Mouse (Mus musculus) stomach, postnatal 0 days (tissue): ENCODE measurements at regions not wholly inside any gene's neighbourhood (a gene's known extent, or its start where the extent isn't known, plus 50 kb on each side); places are given as distances from the start of the nearest gene placed in this dataset.
A peak's percentile ranks its signal among the peaks of the same experiment; 100 is the strongest.

Source experiments
- ATAC-seq: fragments of 200-750 bp; cut with Nextera tagmentation; 2 replicates; pipeline ENCODE4 v1.8.0; 2017; ENCODE audit not compliant: low FRiP score, low TSS enrichment
- DNase-seq: peaks from one replicate; pipeline ENCODE4 v3.0.0-alpha.2; 2016; ENCODE audit warnings: low spot score
- H3K27ac ChIP-seq: fragments of 300-500 bp; sonication (generic); replicated peaks from 2 replicates; pipeline ENCODE4 v1.5.1; 2014; ENCODE audit warnings: mild to moderate bottlenecking, control low read depth
- H3K27me3 ChIP-seq: fragments of 300-500 bp; sonication (generic); 2 replicates; pipeline ENCODE4 v1.6.1; 2014; ENCODE audit warnings: low read length; ENCODE audit not compliant: control insufficient read depth, insufficient read depth
- H3K36me3 ChIP-seq: fragments of 300-500 bp; sonication (generic); 2 replicates; pipeline ENCODE4 v1.6.1; 2014; ENCODE audit warnings: low read length, mixed read lengths; ENCODE audit not compliant: control insufficient read depth, insufficient read depth
- H3K4me1 ChIP-seq: fragments of 300-500 bp; sonication (generic); replicated peaks from 2 replicates; pipeline ENCODE4 v1.6.1; 2014; ENCODE audit warnings: antibody characterized with exemption; ENCODE audit not compliant: control insufficient read depth, insufficient read depth
- H3K4me2 ChIP-seq: fragments of 300-500 bp; sonication (generic); replicated peaks from 2 replicates; pipeline ENCODE4 v1.6.1; 2014; ENCODE audit warnings: low read depth, mild to moderate bottlenecking, control low read depth, moderate library complexity
- H3K4me3 ChIP-seq: fragments of 300-500 bp; sonication (generic); 2 replicates; pipeline ENCODE4 v1.5.1; 2014; ENCODE audit warnings: low read depth, low read length, control low read depth
- H3K9ac ChIP-seq: fragments of 300-500 bp; sonication (generic); 2 replicates; pipeline ENCODE4 v1.6.1; 2014; ENCODE audit warnings: mild to moderate bottlenecking, low read length, control low read depth, mixed read lengths
- H3K9me3 ChIP-seq: fragments of 300-500 bp; sonication (generic); 2 replicates; pipeline ENCODE4 v1.6.1; 2016; ENCODE audit warnings: low read length; ENCODE audit not compliant: control insufficient read depth
- CTCF ChIP-seq: IDR thresholded peaks from 2 replicates; pipeline ENCODE4 v1.5.1; 2016; ENCODE audit warnings: antibody characterized with exemption, low read depth, mild to moderate bottlenecking, moderate library complexity
- EP300 ChIP-seq: optimal IDR thresholded peaks from 2 replicates; pipeline ENCODE3; 2016; ENCODE audit warnings: antibody characterized with exemption
- WGBS: fragments of 180-500 bp; shearing (Covaris S2); extraction: QIAGEN DNeasy Blood & Tissue Kit; methylation state at CpG from one replicate; pipeline ENCODE4 v1.1.7; 2014; 5-methylcytosine and 5-hydroxymethylcytosine counted together

- WGBS: 66% methylated on average over 11 of the region's 11 CpGs
- H3K4me3 ChIP-seq: no peak overlapping the region
These were observed 251.4 kb upstream of the Sulf2 start for GRCm38 (mm10) chr2:166406826-166407225.

GRCm38 (mm10) chr2:166403319-166403718 is 247.9 kb upstream of the Sulf2 start:
- H3K9me3 ChIP-seq: no peaks in the 10 kb centered on the region
- H3K36me3 ChIP-seq: no peaks in the 10 kb centered on the region
- no peak overlapping the region for H3K9ac ChIP-seq
- H3K4me3 ChIP-seq: no peak overlapping the region
- H3K4me2 ChIP-seq: no peak overlapping the region
- no peaks in the 10 kb centered on the region for H3K27me3 ChIP-seq
- no peak overlapping the region for H3K27ac ChIP-seq
- TF ChIP-seq CTCF (peak; percentile 17; the same call in 1 of the 2 replicates), EP300 (no peak)
- DNase-seq: peak; percentile 35
- no peak for ATAC-seq
- 0 out of 2 replicates have a peak, but pooled peaks cover 3% of the 10 kb centered on the region for H3K4me1 ChIP-seq
- WGBS: 58% methylated on average over 10 of the region's 10 CpGs

More at GRCm38 (mm10) chr2:166406826-166407225, 251.4 kb upstream of the Sulf2 start:
- no peaks in the 10 kb centered on the region for H3K9me3 ChIP-seq
- H3K36me3 ChIP-seq: no peaks in the 10 kb centered on the region
- H3K27me3 ChIP-seq: no peaks in the 10 kb centered on the region
- ATAC-seq: no peak
- H3K4me2 ChIP-seq: no peak overlapping the region
- no peak for TF ChIP-seq CTCF
- no peak for TF ChIP-seq EP300
- no peak for DNase-seq
- H3K9ac ChIP-seq: no peak overlapping the region
- no peaks in the 10 kb centered on the region for H3K4me1 ChIP-seq
- no peak overlapping the region for H3K27ac ChIP-seq

- ATAC-seq (no peak), DNase-seq (no peak)
- Histone ChIP-seq H3K4me1 (0 out of 2 replicates have a peak, but pooled peaks cover 3% of the 10 kb centered on the region), H3K27me3 (no peaks in the 10 kb centered on the region), H3K9me3 (no peaks in the 10 kb centered on the region), H3K27ac (no peak overlapping the region), H3K36me3 (no peaks in the 10 kb centered on the region), H3K4me3 (no peak overlapping the region), H3K4me2 (no peak overlapping the region), H3K9ac (no peak overlapping the region)
- WGBS: 71% methylated on average over 3 of the region's 3 CpGs
- no peak for TF ChIP-seq CTCF
- no peak for TF ChIP-seq EP300
These were observed 246.4 kb upstream of the Sulf2 start for GRCm38 (mm10) chr2:166401860-166402259.

- Histone ChIP-seq H3K27me3 (no peaks in the 10 kb centered on the region), H3K9me3 (no peaks in the 10 kb centered on the region), H3K9ac (no peak overlapping the region), H3K27ac (no peak overlapping the region; the same call in 1 of the 2 replicates), H3K4me2 (no peak overlapping the region), H3K4me1 (0 out of 2 replicates have a peak, but pooled peaks cover 3% of the 10 kb centered on the region), H3K36me3 (no peaks in the 10 kb centered on the region), H3K4me3 (no peak overlapping the region)
- DNase-seq (no peak), ATAC-seq (no peak)
- TF ChIP-seq CTCF (no peak), EP300 (no peak)
- WGBS: 62% methylated on average over 10 of the region's 10 CpGs
These were observed 244.8 kb upstream of the Sulf2 start for GRCm38 (mm10) chr2:166400304-166400703.

GRCm38 (mm10) chr2:166399140-166399830 is 243.8 kb upstream of the Sulf2 start:
- DNase-seq (peak; percentile 33), ATAC-seq (peak; percentile 55; the same call in 1 of the 2 replicates)
- no peak overlapping the region for H3K4me2 ChIP-seq
- no peaks in the 10 kb centered on the region for H3K9me3 ChIP-seq
- no peak for TF ChIP-seq CTCF
- TF ChIP-seq EP300: no peak
- 0 out of 2 replicates have a peak, but pooled peaks cover 3% of the 10 kb centered on the region for H3K4me1 ChIP-seq
- H3K27me3 ChIP-seq: no peaks in the 10 kb centered on the region
- WGBS: 21% methylated on average over 6 of the region's 6 CpGs
- H3K27ac ChIP-seq: peak overlapping the region; percentile 58
- no peak overlapping the region for H3K4me3 ChIP-seq
- no peak overlapping the region for H3K9ac ChIP-seq
- H3K36me3 ChIP-seq: no peaks in the 10 kb centered on the region

- Histone ChIP-seq H3K4me1 (0 out of 2 replicates have a peak, but pooled peaks cover 3% of the 10 kb centered on the region), H3K9me3 (no peaks in the 10 kb centered on the region), H3K4me2 (no peak overlapping the region), H3K36me3 (no peaks in the 10 kb centered on the region), H3K27me3 (no peaks in the 10 kb centered on the region), H3K27ac (peak overlapping the region; percentile 58), H3K4me3 (no peak overlapping the region), H3K9ac (no peak overlapping the region)
- WGBS: 40% methylated on average over 5 of the region's 5 CpGs
- TF ChIP-seq EP300 (no peak), CTCF (no peak)
- peak; percentile 53; the same call in 1 of the 2 replicates for ATAC-seq
- no peak for DNase-seq
These were observed 243.3 kb upstream of the Sulf2 start for GRCm38 (mm10) chr2:166398774-166399139.
